Mouse (Mus musculus) heart, postnatal 0 days (tissue): ENCODE measurements around the gene Wdr38.

ENCODE experiments used
- CTCF ChIP-seq: IDR thresholded peaks from 2 replicates; pipeline ENCODE4 v1.5.1; 2016; ENCODE audit warnings: antibody characterized with exemption, control low read depth, low read depth
- EP300 ChIP-seq: IDR thresholded peaks from 2 replicates; pipeline ENCODE4 v1.6.1; 2016; ENCODE audit warnings: antibody characterized with exemption, low read depth

DNA sequence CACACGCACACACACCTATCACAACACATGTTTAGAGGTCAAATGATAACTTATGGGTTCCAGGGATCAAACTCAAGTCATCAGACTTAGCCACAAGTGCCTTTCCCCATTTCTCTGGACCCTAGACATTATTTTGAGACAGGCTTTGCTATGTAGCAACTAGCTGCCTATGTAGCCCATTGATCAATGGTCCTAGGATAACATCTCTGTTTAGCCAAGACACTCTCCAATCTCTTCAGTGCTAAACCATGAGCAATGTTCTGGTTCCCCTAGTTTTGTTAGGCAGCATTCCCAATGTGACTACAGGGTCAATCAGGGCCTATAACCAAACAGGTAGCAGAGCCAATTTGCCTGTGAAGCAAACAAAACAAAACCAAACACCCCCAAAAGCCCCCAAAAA is 51.2 kb downstream of the Wdr38 start:
- TF ChIP-seq CTCF (no peak), EP300 (no peak)
